Mouse (Mus musculus) embryo, embryonic 10.5 days (tissue): ENCODE measurements around the gene Tnpo2.

ENCODE experiments used
- DNase-seq: peaks from one replicate; pipeline ENCODE4 v3.0.0-alpha.2; 2015; ENCODE audit warnings: low spot score

Gene Tnpo2

DNA sequence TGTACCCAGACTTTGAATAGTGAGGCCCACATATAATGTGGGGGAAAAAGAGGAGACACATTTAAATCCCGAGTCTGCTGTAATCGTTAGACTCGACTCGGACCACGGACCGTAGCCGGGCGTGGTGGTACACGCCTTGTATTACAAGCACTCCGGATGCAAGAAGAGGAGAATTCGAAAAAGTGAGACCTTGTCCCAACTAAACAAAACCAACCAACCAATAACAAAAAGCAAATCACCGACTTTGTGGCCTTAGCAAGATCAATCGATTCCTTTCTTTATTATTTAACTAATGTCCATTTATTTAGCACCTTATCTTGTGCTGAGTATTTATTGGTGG, 9.2 kb upstream of the Tnpo2 start:
- DNase-seq: peak; percentile 32

DNA sequence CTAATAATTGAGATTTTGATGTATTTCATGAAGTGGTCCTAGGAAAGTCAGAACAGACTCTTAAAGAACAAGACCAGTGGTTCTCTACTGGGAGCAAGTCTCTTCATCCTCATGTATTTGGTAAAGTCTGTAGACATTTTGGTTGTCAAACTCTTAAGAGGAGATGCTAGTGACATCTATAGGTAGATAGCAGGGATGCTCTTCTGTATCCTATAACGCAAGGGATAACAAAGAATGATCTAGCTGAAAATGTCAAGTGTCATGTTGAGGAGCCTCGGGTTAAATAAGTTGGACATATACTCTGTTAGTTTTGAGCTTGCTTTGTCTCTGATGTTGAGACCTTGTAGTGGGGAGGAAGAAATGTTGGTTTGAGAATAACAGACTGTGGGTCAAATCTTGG, 8.8 kb upstream of the Tnpo2 start:
- DNase-seq: no peak

DNA sequence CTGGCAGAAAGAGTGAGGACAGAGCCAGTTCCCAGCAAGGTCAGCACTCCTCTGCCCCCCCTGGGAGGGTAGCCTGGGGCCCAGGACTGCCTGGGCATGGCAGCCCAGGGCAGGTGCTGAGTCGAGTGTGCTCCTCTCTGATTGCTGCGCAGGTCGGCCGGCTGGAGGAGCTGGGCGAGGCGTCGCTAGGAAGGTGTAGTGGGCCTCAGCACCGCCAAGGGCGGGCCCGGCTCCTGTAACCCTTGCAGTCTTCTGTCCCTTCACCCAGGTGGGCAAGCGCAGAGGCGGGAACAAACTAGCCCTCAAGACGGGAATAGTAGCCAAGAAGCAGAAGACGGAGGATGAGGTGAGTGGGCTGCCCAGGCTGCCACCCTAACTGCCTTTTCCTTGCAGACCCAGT, 7.4 kb upstream of the Tnpo2 start:
- no peak for DNase-seq

DNA sequence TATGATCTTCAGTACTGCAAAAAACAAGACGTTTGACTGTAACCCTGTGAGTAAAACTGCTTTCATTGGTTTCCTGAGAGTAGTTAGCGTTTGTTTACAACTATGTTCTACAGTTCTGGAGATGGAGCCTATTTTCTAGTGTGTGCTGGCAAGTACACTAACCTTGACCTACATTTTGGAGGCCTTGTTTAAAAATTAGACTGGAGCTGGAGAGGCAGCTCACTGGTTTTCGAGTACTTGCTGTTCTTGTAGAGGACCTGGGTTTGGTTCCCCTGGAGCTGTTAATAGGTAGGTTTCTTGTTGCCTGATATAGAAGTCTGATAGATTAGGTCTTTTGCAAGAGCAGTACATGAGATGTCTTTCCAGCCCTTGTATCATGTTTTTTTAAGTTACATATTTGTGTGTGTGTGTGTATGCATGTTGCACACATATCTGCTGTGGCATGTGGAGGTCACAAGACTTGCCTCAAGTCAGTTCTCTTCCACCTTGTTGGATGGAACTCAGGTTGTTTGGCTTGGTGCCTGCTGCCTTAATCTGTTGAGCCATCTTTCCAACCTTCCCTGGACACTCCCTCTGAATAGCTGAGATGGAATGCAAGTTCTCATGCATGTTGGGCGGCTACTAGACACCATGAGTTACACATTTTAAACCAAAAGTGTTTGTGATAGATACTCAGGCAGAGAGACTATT, 3.9 kb upstream of the Tnpo2 start:
- no peak for DNase-seq

DNA sequence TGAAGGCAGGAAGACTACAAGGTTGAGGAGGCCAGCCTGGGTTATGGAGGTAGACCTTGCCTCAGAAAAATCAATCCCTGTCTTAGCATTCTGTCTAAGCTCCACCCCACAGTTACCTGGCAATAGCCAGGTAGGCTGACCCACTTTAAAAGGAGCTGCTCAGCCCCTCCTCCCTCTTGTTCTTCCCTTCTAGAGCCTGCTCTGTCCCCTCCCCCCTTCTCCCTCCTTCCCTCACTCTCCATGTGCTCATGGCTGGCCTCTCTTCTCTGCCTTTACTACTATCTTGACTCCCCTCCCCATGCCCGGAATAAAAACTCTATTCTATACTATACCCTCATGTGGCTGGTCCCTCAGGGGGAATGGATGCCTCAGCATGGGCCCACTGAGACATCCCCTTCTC, 2.8 kb upstream of the Tnpo2 start:
- no peak for DNase-seq

DNA sequence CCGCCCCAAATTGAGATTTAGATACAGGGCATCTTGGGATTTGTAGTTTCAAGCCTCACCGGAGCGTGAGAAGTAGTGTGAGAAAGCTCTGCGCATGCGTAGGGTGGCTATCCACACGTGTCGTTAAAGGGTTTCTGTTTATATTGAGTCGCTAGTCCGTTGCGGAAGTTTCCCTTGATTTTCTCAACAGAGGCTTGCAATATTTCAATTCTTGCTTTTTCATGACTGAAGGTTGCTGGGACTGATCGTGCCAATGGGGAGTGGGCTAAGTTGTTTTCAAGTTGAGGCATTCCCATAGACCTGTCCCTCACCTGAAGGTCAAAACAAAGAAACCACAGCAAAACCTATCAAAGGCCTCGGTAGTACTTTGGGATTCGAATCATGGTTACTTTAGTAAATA, 2.0 kb upstream of the Tnpo2 start:
- peak; percentile 90 for DNase-seq

DNA sequence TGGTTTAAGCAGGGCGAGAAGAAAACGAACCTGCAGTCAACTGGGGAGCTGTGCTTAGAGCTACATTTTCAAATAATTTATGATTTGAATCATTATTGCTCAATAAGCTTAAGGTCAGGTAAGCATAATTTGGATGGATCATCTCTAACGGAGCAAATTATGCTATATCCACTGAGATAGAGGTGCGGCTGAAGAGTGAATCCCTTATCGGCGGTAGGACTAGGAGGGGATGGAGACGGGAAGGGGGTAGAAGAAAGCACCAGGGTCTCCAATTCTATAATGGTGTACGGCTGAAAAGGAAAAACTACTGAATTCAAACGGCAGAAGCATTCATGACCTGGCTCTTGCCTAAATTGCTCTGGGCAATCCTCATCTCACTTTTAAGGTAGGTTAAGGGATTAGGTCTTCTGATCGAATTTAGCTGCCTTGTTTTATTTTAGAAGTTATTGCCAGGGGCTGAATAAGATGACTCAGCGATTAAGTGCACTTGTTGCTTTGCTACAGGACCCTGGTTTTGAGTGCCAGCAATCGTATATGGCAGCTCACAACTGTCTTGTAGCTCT, 1.5 kb upstream of the Tnpo2 start:
- DNase-seq: peak; percentile 18

DNA sequence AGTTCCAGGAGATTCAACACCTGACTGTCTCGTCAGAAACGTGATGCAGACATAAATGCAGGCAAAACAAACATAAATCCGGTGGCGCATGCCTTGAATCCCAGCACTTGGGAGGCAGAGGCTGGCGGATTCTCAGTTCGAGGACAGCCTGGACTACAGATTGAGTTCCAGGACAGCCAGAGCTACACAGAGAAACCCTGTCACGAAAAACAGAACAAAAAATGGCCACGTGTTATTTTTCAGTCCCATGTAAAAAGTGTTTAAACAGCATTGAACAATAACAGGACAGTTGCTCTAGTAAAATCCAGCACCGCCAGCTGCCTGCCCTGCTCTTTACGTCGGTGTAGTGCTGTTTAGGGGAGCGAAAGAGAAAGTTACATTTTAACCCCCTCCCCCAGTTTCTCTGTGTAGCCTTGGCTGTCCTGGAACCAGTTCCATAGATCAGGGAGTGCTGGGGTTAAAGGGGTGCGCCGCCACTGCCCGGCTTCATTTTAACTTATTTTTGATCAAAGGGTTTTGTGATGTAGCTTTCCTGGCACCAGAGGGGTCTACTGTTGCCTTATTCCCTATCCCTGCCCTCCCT, 896 bp upstream of the Tnpo2 start:
- peak; percentile 55 for DNase-seq

- no peak for DNase-seq
Observed at GRCm38 (mm10) chr8:85036381-85036717, 366 bp upstream of the Tnpo2 start.

DNA sequence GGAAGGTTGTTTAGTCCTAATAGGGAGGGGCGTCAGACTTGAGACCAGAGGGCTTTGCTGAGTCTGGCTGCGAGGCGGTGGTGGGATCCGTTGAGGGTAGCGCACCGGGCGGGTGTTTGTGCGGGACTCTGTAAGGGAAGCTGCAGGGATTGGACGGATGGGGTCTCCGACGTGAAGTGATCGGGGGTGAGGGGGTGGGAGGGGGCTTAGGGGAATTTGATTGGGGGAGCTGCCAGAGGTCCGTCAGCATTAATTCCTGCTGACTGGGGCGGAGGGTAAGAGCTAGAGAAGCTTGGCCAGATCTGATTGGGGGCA, 608 bp downstream of the Tnpo2 start:
- DNase-seq: peak; percentile 78

GRCm38 (mm10) chr8:85037681-85038531, 1.2 kb downstream of the Tnpo2 start:
- no peak for DNase-seq

DNA sequence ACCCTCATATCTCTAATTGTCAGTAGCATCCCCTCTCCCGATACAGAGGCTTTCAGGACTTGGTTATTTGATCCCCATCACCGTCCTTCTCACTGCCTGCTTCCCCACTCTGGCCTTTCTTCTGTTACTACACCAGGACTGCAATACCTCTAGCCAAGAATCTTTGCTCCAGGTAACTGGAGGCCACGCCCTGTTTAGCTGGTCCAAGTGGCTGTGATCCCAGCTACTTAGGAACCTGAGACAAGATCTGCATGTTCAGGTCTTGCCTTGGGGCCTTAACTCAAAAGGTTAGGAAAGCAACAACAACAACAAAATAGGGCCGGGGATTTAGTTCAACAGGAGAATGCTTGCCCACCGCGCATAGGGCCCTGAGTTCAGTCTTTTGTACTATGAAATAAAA, 6.9 kb downstream of the Tnpo2 start:
- DNase-seq: no peak

DNA sequence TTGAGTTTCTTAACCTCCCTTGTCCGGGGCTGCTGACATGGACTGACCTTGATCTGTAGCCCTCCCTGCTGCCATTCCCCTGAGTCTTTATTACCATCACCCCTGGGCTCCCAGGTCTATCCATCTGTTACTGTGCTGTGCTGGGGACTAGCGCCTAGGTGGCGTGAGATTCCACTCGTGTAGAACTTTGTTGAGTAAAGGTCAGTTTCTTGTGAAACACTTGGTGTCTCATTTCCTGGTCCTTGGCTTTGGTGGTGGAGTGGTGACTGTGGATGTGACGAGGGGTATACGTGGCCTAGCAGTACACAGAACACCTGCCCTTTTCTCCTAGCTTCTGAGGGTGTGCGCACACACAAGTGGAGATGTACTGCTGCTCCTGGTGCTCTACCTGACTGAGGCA, 20.7 kb downstream of the Tnpo2 start:
- no peak for DNase-seq

GRCm38 (mm10) chr8:85059879-85060616, 23.3 kb downstream of the Tnpo2 start, which contains the start of gene Fbxw9:
Gene Fbxw9, plus strand, starts transcription at chr8:85060055.
- peak; percentile 97 for DNase-seq

DNA sequence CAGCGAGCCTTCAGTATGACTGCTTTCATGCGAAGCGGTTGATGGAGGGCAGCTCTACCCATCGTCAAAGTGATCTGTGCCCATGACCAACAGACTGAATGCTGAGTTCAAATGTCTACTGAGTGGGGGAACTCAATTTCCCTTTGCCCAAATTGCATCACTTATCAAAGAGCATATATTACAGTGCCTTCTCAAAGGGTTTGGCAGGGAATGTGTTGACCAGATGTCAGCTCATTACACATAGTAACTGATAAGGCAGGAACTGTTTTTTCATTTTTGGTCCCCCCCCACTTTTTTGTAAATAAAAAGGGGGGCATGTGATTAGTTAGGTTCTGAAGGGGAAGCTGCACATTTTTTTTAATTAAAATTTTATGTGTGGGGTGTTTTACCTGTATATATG, 25.9 kb downstream of the Tnpo2 start:
- DNase-seq: no peak

GRCm38 (mm10) chr8:85065213-85065612, 28.5 kb downstream of the Tnpo2 start:
- DNase-seq: no peak

DNA sequence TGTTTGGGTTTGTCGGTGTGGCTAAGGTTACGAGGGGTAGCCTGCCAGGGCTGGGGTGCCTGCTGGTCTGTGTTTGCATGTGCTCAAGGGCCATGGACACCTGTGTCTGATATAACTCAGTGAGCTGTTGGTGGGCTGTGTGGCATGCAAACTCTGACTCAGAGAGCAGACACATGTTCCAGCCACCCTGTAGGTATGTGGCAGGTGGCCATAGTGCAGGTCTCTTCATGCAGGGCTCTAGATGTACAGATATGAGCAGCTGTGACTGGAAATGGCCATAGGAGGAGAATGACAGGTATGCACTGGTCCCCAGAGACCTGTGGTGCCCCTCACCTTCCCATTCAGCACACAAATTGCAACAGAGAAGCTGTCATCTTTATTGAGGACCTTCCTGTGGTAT, 30.4 kb downstream of the Tnpo2 start:
- no peak for DNase-seq

GRCm38 (mm10) chr8:85067982-85068381, 31.3 kb downstream of the Tnpo2 start, which contains the start of gene Gm5741:
Gene Gm5741, minus strand, starts transcription at chr8:85067982.
- DNase-seq: no peak

GRCm38 (mm10) chr8:85071041-85071440, 34.3 kb downstream of the Tnpo2 start:
- peak; percentile 44 for DNase-seq

DNA sequence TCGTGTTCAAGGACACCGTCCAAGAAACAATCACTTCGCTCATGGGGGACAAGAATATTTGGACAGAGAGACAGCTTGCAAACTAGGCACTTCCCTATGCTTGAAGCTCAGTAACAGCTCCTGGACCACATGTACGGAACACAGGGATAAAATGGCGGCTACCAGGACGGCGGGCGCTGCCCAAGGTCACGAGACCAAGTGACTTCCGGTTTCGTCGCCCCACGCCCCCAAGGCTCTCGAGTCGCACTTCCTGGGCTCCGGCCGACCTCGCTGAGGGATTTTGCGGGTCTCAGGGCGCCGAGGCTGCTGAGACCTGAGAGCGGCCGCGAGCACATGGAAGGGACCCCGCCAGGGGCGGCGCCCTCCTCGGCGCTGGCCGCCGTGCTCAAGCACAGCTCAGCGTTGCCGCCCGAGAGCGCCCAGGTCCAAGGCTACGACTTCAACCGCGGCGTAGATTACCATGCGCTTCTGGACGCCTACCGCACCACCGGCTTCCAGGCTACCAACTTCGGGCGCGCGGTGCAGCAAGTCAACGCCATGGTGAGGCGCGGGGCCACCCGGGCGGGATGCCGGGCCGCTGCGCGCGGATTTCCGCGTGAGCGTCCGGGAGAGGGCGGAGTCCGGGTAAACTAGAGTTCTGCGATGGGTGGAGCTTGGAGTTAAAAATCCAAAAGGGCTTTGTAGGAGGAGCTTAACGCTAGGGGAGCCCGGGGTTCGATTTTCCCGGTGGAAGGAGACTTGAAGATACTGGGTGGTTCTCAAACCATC, 35.0 kb downstream of the Tnpo2 start, which contains the start of gene Dhps:
Gene Dhps, plus strand, starts transcription at position 244 of the 768 bp plus-strand sequence.
- peak; percentile 97 for DNase-seq

DNA sequence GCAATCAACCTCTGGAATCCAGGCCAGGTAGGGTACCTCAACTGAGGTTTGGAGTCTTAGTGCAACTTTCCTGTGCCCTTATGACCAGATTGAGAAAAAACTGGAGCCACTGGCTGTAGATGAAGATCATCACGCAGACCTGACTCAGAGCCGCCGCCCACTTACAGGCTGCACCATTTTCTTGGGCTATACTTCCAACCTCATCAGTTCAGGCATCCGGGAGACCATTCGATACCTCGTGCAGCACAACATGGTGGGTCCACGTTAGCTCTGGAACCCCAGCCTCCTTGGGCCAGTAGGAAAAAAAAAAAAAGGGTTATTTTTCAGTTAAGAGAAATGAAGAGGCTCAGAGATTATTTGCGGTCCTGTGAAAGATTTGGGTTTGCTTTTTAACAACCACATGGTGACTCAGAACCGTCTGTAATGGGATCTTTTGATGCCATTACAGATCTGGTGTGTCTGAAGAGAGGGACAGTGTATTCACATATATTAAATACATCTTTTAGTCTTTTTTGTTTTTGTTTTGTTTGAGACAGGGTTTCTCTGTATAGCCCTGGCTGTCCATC, 35.7 kb downstream of the Tnpo2 start:
- DNase-seq: no peak
